Mouse (Mus musculus) testis, adult 2 months (tissue): ENCODE results near the gene Clasrp.

Experiments used
- CTCF ChIP-seq: fragments of 200-500 bp; IDR thresholded peaks from 2 replicates; pipeline ENCODE4 v1.5.1; 2012; ENCODE audit warnings: low read depth, mild to moderate bottlenecking, inconsistent platforms, low read length, moderate library complexity; ENCODE audit not compliant: control insufficient read depth, insufficient read depth, insufficient replicate concordance
- POLR2A ChIP-seq: fragments of 200-500 bp; IDR thresholded peaks from 2 replicates; pipeline ENCODE4 v1.6.1; 2012; ENCODE audit warnings: low read depth, mild to moderate bottlenecking, inconsistent platforms, low read length, moderate library complexity; ENCODE audit not compliant: control insufficient read depth

DNA sequence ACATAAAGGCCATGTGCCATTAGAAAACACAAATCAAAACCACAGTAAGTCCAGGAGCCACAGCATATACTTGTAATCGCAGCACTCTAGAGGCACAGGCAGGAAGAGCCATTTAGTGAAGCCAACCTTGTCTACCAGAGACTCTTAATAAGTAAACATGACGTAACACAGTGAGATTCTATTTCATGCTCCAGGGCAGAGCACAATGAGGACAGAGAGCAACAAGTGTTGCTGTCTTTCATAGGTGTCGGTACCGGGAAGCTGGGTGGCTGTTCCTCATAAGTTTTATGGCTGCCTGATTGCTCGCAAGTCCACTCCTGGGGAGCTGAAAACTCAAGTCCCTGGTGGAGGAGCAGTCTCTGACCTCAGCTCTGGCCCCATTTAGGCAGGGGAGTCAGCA is 52.7 kb downstream of the Clasrp start:
- TF ChIP-seq CTCF, result no peak
- TF ChIP-seq POLR2A, result no peak
